Mouse (Mus musculus): Measurements from ENCODE around the gene Ptprt. TPM values are rescaled to one million over a fixed set of nuclear protein-coding genes. Genes with fewer than 3 reads are reported as not detected.

Gene Ptprt
- total and polyA plus RNA-seq, 3 experiments: not detected

DNA sequence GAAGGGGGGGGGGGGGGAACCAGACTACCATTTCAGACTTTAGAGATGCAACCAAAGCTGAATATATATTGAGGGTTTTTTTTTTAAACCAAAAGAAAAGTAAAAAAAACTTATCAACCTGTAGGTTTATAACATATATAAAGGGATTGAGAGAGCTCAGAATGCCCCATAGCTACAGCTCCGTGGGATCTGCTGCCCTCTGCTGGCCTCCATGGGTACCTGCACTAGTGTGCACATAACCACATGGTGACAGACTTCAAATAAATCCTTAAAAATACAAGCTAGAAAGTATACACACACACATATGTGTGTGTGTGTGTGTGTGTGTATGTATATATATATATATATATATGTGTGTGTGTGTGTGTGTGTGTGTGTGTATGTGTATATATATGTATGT is 148.9 kb downstream of the Ptprt start:
- no peaks in the 10 kb centered on the region for H3K4me1 ChIP-seq (ENCODE audit: control insufficient read depth in 1 of 2, insufficient read depth in 2 of 2, low read length in 2 of 2)
- peak; percentile 30 for TF ChIP-seq RAD21 (IDR thresholded peaks at IDR 0.05; ENCODE audit: low read depth, low read length)
- no peak for TF ChIP-seq HCFC1 (IDR thresholded peaks at IDR 0.05; ENCODE audit: low read depth, low read length)
- TF ChIP-seq SMC3 (IDR thresholded peaks at IDR 0.05; ENCODE audit: low read depth, low read length): peak; percentile 15; the same call in 1 of the 2 replicates
- TF ChIP-seq CTCF (IDR thresholded peaks at IDR 0.05 in 2 of 3, conservative IDR thresholded peaks at IDR 0.05 in 1 of 3; ENCODE audit: control insufficient read depth in 1 of 3, insufficient read depth in 1 of 3, low read depth in 2 of 3, low read length in 3 of 3, poor library complexity in 1 of 3, severe bottlenecking in 1 of 3): peak in 2 of 3 experiments; percentile 41 to 60; a peak in 5 of 6 replicates
- TF ChIP-seq KAT2A (conservative IDR thresholded peaks at IDR 0.05; ENCODE audit: low read depth, low read length): no peak
- no peak overlapping the region for H3K9ac ChIP-seq (ENCODE audit: control insufficient read depth, low read depth, low read length, poor library complexity, severe bottlenecking)
- no peaks in the 10 kb centered on the region for H3K36me3 ChIP-seq (ENCODE audit: control insufficient read depth in 1 of 2, insufficient read depth in 2 of 2, low read length in 2 of 2)
- no peak overlapping the region for H3K27ac ChIP-seq (ENCODE audit: control insufficient read depth, low read depth, low read length)
- no peaks in the 10 kb centered on the region for H3K79me2 ChIP-seq (ENCODE audit: control insufficient read depth, insufficient read depth, low read length, poor library complexity)
- no peak overlapping the region for H3K4me3 ChIP-seq (ENCODE audit: control insufficient read depth in 1 of 2, insufficient read depth in 1 of 2, low read depth in 2 of 2, low read length in 2 of 2)
- DNase-seq (ENCODE audit: low read depth, low spot score): peak; percentile 8
- H3K27me3 ChIP-seq (ENCODE audit: control insufficient read depth in 1 of 2, insufficient read depth in 2 of 2, low read length in 2 of 2): no peaks in the 10 kb centered on the region
- H3K9me3 ChIP-seq (replicated peaks; ENCODE audit: insufficient read depth, low read length): no peaks in the 10 kb centered on the region

DNA sequence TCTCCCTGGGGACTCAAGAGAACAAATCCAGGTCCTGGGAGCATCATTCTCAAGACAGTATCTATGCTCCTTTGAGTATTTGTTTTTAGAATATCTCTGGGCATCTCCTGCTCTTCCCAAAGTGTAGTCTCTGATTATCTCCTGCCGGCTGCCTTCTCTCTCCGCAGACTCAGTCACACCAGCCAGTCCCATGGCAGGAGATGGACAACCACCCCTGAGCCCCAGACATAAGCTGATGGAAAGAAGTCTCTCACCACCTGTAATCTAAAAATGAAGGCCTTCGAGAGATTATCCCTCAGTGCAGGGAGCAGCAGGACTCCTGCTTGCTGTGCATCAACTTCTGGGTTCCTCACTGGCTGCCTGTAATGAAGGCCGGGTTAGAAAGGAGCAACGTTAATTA is 151.9 kb downstream of the Ptprt start:
- H3K9ac ChIP-seq (ENCODE audit: control insufficient read depth, low read depth, low read length, poor library complexity, severe bottlenecking): no peak overlapping the region
- no peaks in the 10 kb centered on the region for H3K4me1 ChIP-seq (ENCODE audit: control insufficient read depth in 1 of 2, insufficient read depth in 2 of 2, low read length in 2 of 2)

DNA sequence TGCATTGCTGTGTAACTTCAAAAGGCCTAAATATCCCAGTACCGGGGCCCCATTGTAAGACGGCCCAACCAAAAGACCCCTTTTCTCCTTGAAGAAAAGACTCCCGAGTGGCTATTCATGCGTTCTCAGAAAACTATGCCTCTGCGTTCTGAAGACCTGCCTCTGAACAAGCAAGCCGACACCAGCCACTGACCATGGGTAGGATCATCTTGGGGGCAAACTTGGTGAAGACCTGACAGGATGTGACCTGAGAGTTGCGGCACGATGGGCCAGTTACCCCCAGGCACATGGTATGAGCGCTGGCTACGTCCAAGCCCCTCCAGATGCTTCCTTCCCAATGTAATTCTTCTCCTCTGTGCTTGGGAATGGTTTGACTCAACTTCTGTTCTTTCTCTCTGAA is 153.3 kb downstream of the Ptprt start:
- no peak for DNase-seq (ENCODE audit: low read depth, low spot score)
- no peak overlapping the region for H3K27ac ChIP-seq (ENCODE audit: control insufficient read depth, low read depth, low read length)
- no peaks in the 10 kb centered on the region for H3K4me1 ChIP-seq (ENCODE audit: control insufficient read depth in 1 of 2, insufficient read depth in 2 of 2, low read length in 2 of 2)
- H3K27me3 ChIP-seq (ENCODE audit: control insufficient read depth in 1 of 2, insufficient read depth in 2 of 2, low read length in 2 of 2): no peaks in the 10 kb centered on the region
- no peaks in the 10 kb centered on the region for H3K9me3 ChIP-seq (replicated peaks; ENCODE audit: insufficient read depth, low read length)
- H3K36me3 ChIP-seq (ENCODE audit: control insufficient read depth in 1 of 2, insufficient read depth in 2 of 2, low read length in 2 of 2): no peaks in the 10 kb centered on the region
- H3K79me2 ChIP-seq (ENCODE audit: control insufficient read depth, insufficient read depth, low read length, poor library complexity): no peaks in the 10 kb centered on the region
- no peak overlapping the region for H3K4me3 ChIP-seq (ENCODE audit: control insufficient read depth in 1 of 2, insufficient read depth in 1 of 2, low read depth in 2 of 2, low read length in 2 of 2)
- H3K9ac ChIP-seq (ENCODE audit: control insufficient read depth, low read depth, low read length, poor library complexity, severe bottlenecking): no peak overlapping the region
- TF ChIP-seq ZMIZ1 (IDR thresholded peaks at IDR 0.05; ENCODE audit: low read depth, low read length) (no peak), MYB (IDR thresholded peaks at IDR 0.05; ENCODE audit: low read depth, low read length) (no peak), MAZ (IDR thresholded peaks at IDR 0.05; ENCODE audit: low read depth, low read length) (no peak), ZC3H11A (IDR thresholded peaks at IDR 0.05; ENCODE audit: low read depth, low read length) (no peak), MEF2A (IDR thresholded peaks at IDR 0.05; ENCODE audit: extremely low read depth, insufficient replicate concordance, low read depth, low read length, poor library complexity, severe bottlenecking) (no peak), GATA1 (IDR thresholded peaks at IDR 0.05; ENCODE audit: low read depth, low read length) (no peak), ELF1 (IDR thresholded peaks at IDR 0.05; ENCODE audit: low read depth, low read length) (no peak), MYC (IDR thresholded peaks at IDR 0.05; ENCODE audit: low read depth, low read length) (no peak), JUND (IDR thresholded peaks at IDR 0.05; ENCODE audit: low read depth, low read length) (no peak)

More for the DNA sequence above, 151.9 kb downstream of the Ptprt start:
- Histone ChIP-seq H3K4me3 (ENCODE audit: control insufficient read depth in 1 of 2, insufficient read depth in 1 of 2, low read depth in 2 of 2, low read length in 2 of 2) (no peak overlapping the region), H3K9me3 (replicated peaks; ENCODE audit: insufficient read depth, low read length) (no peaks in the 10 kb centered on the region), H3K79me2 (ENCODE audit: control insufficient read depth, insufficient read depth, low read length, poor library complexity) (no peaks in the 10 kb centered on the region), H3K36me3 (ENCODE audit: control insufficient read depth in 1 of 2, insufficient read depth in 2 of 2, low read length in 2 of 2) (no peaks in the 10 kb centered on the region), H3K27me3 (ENCODE audit: control insufficient read depth in 1 of 2, insufficient read depth in 2 of 2, low read length in 2 of 2) (no peaks in the 10 kb centered on the region), H3K27ac (ENCODE audit: control insufficient read depth, low read depth, low read length) (no peak overlapping the region)
- TF ChIP-seq MYB (IDR thresholded peaks at IDR 0.05; ENCODE audit: low read depth, low read length) (no peak), ZC3H11A (IDR thresholded peaks at IDR 0.05; ENCODE audit: low read depth, low read length) (no peak), ZNF384 (IDR thresholded peaks at IDR 0.05; ENCODE audit: low read depth, low read length) (no peak), USF1 (IDR thresholded peaks at IDR 0.05; ENCODE audit: low read depth, low read length) (no peak), TAL1 (IDR thresholded peaks at IDR 0.05; ENCODE audit: low read length) (no peak), MYC (IDR thresholded peaks at IDR 0.05; ENCODE audit: low read depth, low read length) (no peak), MAFK (IDR thresholded peaks at IDR 0.05; ENCODE audit: borderline replicate concordance, low read depth, low read length) (no peak), ELF1 (IDR thresholded peaks at IDR 0.05; ENCODE audit: low read depth, low read length) (no peak)
- no peak for DNase-seq (ENCODE audit: low read depth, low spot score)
